Mouse (Mus musculus): Measurements from ENCODE around the gene Tprgl.

Tprgl gene

DNA sequence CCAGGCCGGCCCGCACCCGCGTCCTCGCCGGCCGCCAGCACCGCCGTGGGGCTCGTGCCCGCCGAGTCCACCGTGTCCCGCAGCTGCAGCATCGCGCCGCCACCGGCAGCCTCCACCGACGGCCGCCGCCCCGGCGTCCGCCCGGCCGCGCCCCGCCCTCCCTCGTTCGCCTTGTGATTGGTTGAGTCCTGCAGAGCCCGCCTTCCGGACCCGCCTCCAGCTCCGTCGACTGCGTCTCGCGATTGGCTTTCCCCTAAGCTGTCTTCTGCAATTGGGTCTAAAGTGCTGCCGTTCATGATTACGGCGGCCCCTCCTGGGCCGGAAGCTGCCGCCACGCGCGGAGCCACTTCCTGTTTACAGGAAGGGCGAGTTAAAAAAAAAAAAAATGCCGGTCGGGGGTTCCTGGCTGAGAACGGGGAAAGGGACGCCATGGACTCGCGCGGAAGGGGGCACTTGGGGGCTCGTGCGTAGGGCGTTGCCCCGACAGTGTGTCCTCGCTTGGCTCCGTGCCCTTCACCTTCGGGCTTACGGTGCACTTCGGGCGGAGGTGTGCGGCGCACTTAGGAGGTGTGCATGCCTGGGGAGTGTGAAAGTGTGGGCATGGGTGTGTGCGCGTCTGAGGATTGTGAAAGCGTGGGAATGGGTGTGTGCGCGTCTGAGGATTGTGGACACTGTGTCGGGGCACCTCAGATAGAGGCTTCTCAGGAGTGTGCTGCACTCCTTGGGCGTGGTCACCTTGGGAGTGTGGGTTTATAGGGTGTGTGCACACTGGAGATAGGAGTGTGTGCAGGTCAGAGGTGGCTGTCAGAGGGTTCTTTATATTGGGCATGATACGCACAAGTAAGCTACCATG lies at the start of gene Tprgl:
TSS of gene Tprgl (minus strand) at position 129 of the 853 bp plus-strand sequence.
- peak; percentile 94 to 95 for DNase-seq

GRCm38 (mm10) chr4:154209825-154210224 lies 49.4 kb upstream of the Tprgl start:
- DNase-seq, result no peak

GRCm38 (mm10) chr4:154209054-154209453 lies 48.6 kb upstream of the Tprgl start:
- no peak for DNase-seq

- DNase-seq, result no peak
Observed at GRCm38 (mm10) chr4:154207261-154207660, 46.8 kb upstream of the Tprgl start.

- no peak for DNase-seq
Observed at GRCm38 (mm10) chr4:154205392-154205791, 44.9 kb upstream of the Tprgl start.

GRCm38 (mm10) chr4:154204532-154204931 lies 44.1 kb upstream of the Tprgl start:
- DNase-seq, result no peak

DNA sequence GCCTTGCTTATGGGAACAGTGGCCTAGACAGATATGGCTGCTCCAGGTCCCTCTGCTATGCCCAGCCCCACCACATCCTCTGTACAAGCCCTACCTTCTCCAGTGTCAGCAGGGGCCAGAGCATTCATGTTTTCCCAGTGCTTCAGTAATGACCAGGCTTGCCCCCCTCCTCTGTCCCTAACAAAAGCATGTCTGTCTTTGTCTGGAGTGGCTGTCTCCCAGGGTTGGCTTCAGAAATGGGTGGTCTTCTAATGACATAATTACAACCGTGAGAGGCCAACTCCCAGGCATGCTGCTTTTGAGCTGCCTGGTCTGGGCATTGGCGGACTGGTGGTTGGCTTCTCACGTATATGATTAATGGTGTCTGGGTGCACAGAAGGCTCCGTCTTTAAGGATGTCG lies 41.0 kb upstream of the Tprgl start:
- no peak for DNase-seq

DNA sequence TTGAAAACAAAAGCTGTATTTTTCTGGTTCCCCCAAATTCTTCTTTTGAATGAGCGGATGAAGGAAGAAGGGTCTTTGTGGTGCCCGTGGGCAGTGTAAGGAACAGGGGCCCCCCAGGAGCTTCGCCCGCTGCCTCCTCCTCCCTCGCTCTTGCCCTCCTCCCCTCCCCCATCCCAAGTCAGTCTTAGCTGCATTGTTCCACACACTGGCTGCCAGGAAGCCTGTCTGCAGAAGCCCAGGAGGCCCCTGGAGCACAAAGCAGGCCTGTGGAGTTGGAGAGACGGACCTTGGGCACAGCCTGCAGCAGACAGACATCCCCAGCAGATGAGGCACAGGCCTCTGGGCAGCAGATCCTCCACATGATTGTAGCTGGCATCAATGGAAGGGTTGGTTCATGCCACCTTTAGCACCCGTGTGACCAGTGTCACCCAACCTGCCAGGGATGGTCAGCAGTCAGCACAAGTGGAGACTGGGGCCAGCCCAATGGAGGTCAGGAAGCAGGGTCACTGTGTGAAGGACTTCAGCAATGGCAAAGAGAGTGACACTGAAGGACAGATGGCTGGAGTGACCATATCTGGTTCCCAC lies 38.0 kb upstream of the Tprgl start:
- DNase-seq, result no peak

GRCm38 (mm10) chr4:154197961-154198360 lies 37.5 kb upstream of the Tprgl start:
- no peak for DNase-seq

- no peak for DNase-seq
Observed at GRCm38 (mm10) chr4:154188948-154189347, 28.5 kb upstream of the Tprgl start.

GRCm38 (mm10) chr4:154186002-154186537 lies 25.6 kb upstream of the Tprgl start:
- no peak for DNase-seq

DNA sequence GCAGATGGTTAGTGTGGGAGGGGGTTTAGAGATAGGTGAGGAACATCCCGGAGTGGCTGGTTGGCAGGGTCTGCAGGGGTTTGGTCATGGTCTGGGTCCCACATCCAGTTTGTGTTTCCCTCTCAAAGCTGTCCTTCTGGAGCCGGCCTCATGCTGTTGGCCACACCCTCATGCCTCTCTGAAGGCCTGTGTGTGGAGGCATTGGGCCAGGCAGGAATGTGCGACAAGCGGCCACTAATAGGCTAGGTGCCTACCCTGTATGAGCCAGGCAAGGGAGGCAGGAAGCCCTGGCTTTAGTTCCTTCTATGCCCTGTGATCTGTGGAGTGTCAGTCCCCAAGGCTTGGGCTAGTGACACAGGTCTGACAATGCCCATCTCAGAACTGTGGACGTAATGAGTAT lies 24.5 kb upstream of the Tprgl start:
- no peak for DNase-seq

DNA sequence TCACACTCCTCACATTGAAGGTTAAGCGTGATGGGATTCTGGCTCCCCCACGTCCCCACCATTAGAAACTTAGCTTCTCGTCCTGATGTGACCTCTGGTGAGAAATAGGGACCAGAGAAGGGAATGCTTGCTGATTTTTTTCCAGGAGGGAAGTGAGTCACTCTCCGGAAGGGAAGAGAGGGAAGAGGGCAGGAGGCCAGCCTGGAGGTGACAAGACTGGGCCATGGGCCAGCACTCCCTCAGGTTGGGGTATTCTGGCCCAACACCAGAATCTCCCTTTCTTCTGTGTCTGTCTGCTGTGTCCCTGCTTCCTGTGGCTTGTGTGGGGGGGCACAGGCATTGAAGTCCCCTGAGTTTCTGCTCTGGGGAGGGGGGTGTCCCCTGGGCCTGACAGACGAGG lies 23.1 kb upstream of the Tprgl start:
- no peak for DNase-seq

GRCm38 (mm10) chr4:154181001-154181400 lies 20.5 kb upstream of the Tprgl start:
- no peak for DNase-seq

- DNase-seq, result no peak
Observed at GRCm38 (mm10) chr4:154177257-154177656, 16.8 kb upstream of the Tprgl start.

- DNase-seq, result no peak
Observed at GRCm38 (mm10) chr4:154171931-154172604, 11.6 kb upstream of the Tprgl start.

DNA sequence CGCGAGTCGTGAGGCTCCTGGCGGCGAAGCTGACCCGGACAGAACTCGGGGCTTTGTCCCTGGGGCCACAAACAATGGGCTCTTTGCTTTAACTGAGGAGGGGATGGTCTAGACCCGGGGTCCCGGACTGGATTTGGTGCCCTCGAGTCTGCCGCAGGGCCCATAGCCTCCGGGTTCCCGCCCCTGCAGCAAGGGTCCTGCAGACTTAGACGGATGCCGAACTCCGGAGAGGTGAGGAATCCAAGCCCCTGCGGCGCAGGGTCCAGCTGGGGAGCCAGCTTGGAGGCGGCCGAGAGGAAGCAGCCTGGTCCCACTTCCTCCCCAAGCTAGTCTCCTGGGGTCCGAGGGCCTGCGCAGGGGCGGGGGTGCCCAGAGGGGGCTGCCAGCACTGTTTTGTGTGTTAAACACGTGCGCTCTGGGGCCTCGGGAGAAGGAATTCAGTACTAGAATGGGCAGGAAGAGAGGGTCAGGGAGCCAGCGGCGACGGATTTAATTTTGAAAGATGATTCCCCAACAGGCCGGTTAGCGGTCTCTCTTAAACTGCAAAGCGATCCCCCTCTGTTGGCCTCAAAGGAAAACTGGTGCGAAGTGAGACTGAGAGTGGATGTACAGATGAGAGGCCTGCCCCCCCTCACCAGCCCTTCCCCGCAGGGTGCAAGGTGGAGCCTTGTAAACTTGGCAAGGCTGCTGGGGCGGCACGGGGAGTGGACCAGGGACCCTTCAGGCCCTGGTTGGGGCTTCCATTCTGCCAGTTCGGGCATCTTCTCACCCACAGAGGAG lies 10.9 kb upstream of the Tprgl start:
- DNase-seq, result no peak

DNA sequence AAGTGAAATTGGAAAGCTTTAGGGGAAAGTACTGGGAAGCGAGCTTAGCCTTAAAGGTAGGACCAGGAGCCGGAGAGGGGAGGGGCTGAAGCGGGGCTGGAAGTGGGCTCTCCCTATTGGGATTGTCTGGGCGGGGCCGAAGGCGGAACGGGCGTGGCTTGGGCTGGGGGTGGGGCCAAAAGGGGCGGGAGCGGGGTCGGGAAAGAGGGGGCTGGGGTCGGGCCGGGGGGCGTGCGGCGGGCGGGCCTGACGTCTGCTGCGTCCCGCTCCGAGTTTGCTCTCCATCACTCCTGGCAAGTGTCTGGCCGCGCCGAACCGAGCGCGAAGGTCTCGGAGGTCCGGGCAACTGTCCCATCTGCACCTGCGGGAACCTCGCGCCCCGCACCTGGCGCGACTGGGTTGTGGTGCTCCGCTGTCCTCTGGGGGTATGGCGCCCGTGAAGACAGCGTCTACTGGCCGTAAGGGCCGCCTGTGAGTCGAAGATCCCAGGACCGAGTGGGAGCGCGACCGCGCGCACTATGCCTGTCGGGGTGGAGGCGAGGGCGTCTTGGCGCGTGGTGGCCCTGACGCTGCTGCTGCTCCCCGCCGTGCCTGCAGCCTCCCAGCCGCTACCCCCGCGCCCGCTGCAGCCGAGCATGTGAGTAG lies 10.2 kb upstream of the Tprgl start, which contains the start of gene Megf6:
TSS of gene Megf6 (plus strand) at position 225 of the 645 bp plus-strand sequence.
- no peak for DNase-seq

DNA sequence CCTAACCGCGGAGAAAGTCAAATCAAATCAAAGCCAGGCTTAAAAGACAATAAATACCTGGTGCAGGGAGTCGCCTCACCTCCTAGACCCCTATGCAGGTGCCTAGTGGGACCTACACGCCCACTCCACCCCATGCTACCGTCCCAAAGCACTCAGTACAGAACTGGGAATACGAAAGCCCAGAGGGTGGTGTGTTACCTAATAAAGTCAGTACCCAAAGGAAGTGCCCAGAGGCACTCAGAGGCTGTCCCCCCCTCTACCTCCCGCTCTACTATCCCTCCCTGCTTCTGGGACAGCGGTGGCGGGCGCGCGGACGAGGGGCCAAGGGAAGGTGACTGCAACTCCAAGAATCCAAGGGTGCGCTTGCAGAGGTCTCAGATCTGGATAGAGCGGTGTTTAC lies 9.6 kb upstream of the Tprgl start:
- no peak for DNase-seq

DNA sequence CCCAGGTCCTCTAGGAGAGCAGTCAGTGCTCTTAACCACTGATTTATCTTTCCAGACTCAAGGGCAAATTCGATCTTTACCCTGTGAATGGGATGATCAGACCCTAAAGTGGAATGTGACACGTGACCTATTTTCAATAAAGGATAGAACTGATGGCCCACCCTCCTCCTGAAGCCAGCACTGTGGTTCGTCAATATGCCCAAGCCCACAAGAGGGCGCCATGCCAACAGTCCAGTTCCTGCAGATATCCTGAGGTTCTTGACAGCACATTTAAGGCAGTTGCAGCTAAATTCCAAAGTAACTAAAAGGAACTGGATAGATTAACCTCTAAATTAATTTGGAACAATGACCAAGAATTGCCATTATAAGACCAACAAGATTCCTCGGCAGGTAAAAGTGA lies 6.6 kb upstream of the Tprgl start:
- DNase-seq, result no peak

DNA sequence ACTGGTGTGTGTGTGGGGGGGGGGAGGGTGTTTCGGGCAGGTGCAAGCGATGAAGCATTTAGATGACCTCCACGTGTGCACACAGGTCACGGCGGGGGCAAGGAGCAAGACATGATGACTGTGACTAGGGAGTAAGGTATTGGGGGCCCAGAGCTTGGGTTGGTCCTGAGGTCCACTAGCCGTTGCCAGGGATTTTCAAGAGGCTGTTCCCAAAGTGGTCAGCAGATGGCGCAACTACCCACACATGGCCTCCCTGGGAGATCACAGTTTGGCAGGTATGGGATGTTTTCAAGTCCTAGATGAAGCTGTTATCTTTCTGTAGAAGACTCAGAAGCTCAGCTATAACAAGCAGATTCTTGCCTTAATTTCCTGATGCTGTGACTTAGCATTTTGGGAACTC lies 2.8 kb upstream of the Tprgl start:
- no peak for DNase-seq

GRCm38 (mm10) chr4:154159961-154160537 lies 417 bp downstream of the Tprgl start:
- peak; percentile 35 for DNase-seq

Measured in thymus, adult 18-20 months (tissue).